Mouse (Mus musculus): ENCODE measurements around the gene Nrsn1.

DNA sequence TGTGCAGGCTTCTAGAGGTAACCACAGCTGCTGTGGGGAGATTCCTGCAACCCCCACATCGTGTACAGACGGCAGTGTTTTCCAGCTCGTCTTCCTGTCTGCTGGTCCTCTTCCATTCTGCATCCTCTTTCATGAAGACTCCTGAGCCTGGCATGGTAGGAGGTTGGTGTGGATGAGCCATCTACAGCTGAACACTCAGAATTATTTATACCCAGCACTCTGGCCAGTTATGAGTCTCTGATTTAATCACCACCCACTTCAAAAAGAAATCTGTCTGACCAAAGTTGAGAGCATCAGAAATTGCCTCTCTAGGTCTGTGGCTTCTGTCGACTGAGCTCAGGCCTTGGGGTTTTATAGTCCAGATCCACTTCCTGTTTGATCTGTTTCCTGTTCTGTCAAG, 1.9 kb upstream of the Nrsn1 start:
- TF ChIP-seq CTCF (IDR thresholded peaks at IDR 0.05) (no peak), POLR2A (IDR thresholded peaks at IDR 0.05; ENCODE audit: insufficient read depth, low read depth, low read length) (no peak)
